ENCODE assay signal across 1 mouse cellular context in genomic region chr11:70239541-70240279, GRCm38 (mm10).
TF ChIP-seq lines count a peak whose summit lies in the region.

TSS of gene Gm21988 (minus strand) at chr11:70239830.
TSS of gene Rnasek (minus strand) at chr11:70239842.

TF ChIP-seq in MEL, 35 proteins besides CTCF, POLR2A, EP300 and RAD21 (continued from another document):
- TF ChIP-seq ZC3H11A (IDR thresholded peaks at IDR 0.05; ENCODE audit: low read depth, low read length) (no peak), USF1 (IDR thresholded peaks at IDR 0.05; ENCODE audit: low read depth, low read length) (peak; percentile 97), GATA1 (IDR thresholded peaks at IDR 0.05; ENCODE audit: low read depth, low read length) (peak; percentile 66; the same call in 1 of the 2 replicates), MAZ (IDR thresholded peaks at IDR 0.05; ENCODE audit: low read depth, low read length) (no peak), ZNF384 (IDR thresholded peaks at IDR 0.05; ENCODE audit: low read depth, low read length) (no peak)
